Mouse (Mus musculus): ENCODE measurements at regions not wholly inside any gene's neighbourhood (a gene's known extent, or its start where the extent isn't known, plus 50 kb on each side); places are given as distances from the start of the nearest gene placed in this dataset.

GRCm38 (mm10) chr13:106734323-106734722 lies 202.4 kb downstream of the Ipo11 start:
- no peak for TF ChIP-seq CTCF (IDR thresholded peaks at IDR 0.05; ENCODE audit: low read depth)
- no peak for TF ChIP-seq EP300 (IDR thresholded peaks at IDR 0.05; ENCODE audit: low read depth)

Data from liver, embryonic 14.5 days (tissue).